Mouse (Mus musculus) gastrocnemius, adult 2 months (tissue): ENCODE measurements around the gene Gm43552. TPM values are rescaled to one million over a fixed set of nuclear protein-coding genes. Genes with fewer than 3 reads are reported as not detected.
A peak's percentile ranks its signal among the peaks of the same experiment; 100 is the strongest.
"Not testable (repeated sequence)": the region's sequence is repeated elsewhere in the genome, so short reads cannot be mapped to it uniquely, and the experiment has no call there.

Experiments used
- DNase-seq: peaks from one replicate; pipeline ENCODE4 v3.0.0; 2022
- H3K27ac ChIP-seq: fragments of 200-600 bp; 2 replicates; pipeline ENCODE4 v1.8.1; 2022; ENCODE audit warnings: mild to moderate bottlenecking
- H3K4me3 ChIP-seq: fragments of 200-600 bp; 2 replicates; pipeline ENCODE4 v1.8.1; 2022; ENCODE audit warnings: mild to moderate bottlenecking, moderate library complexity
- CTCF ChIP-seq: fragments of 200-600 bp; IDR thresholded peaks from 2 replicates; pipeline ENCODE4 v1.8.1; 2022; ENCODE audit warnings: antibody characterized with exemption, mild to moderate bottlenecking, moderate library complexity
- intact Hi-C: fragments of 180-260 bp; cut with DNase I; formaldehyde crosslinking; loops from one replicate; pipeline ENCODE4 v1.15.1; 2025
- total RNA-seq, 2 experiments: library from RNA; stranded (reverse); gene quantifications; 2 replicates each; pipeline ENCODE4 v1.2.3; 2021

Gene Gm43552
- total RNA-seq, 2 experiments from 2014 or later = not detected

DNA sequence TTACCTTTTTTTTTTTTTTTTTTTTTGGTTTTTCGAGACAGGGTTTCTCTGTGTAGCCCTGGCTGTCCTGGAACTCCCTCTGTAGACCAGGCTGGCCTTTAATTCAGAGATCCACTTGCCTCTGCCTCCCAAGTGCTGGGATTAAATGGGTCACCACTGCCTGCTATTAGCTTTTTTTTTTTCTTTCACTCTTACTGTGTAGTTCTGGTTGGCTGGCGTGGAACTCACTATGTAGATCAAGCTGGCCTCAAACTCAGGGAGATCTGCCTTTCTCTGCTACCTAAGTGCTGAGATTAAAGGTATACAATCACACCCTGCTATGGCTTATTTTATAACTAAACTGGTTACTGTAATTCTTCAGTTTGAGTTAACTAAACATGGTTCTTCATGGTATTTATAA, 6.1 kb downstream of the Gm43552 start:
- intact Hi-C loops = no loop called here
- Histone ChIP-seq H3K4me3 (no peak overlapping the region), H3K27ac (peak overlapping the region; percentile 80)
- TF ChIP-seq CTCF = no peak
- DNase-seq = no peak

- TF ChIP-seq CTCF = no peak
- DNase-seq = no peak
- intact Hi-C loops = no loop called here
- no peak overlapping the region for H3K27ac ChIP-seq
- no peak overlapping the region for H3K4me3 ChIP-seq
Measured at GRCm38 (mm10) chr5:65482996-65483395, 9.6 kb downstream of the Gm43552 start.

GRCm38 (mm10) chr5:65480511-65480910, 12.1 kb downstream of the Gm43552 start:
- no peak for TF ChIP-seq CTCF
- no peak for DNase-seq
- H3K27ac ChIP-seq = peak overlapping the region; percentile 64
- H3K4me3 ChIP-seq = no peak overlapping the region
- intact Hi-C loops = no loop called here

DNA sequence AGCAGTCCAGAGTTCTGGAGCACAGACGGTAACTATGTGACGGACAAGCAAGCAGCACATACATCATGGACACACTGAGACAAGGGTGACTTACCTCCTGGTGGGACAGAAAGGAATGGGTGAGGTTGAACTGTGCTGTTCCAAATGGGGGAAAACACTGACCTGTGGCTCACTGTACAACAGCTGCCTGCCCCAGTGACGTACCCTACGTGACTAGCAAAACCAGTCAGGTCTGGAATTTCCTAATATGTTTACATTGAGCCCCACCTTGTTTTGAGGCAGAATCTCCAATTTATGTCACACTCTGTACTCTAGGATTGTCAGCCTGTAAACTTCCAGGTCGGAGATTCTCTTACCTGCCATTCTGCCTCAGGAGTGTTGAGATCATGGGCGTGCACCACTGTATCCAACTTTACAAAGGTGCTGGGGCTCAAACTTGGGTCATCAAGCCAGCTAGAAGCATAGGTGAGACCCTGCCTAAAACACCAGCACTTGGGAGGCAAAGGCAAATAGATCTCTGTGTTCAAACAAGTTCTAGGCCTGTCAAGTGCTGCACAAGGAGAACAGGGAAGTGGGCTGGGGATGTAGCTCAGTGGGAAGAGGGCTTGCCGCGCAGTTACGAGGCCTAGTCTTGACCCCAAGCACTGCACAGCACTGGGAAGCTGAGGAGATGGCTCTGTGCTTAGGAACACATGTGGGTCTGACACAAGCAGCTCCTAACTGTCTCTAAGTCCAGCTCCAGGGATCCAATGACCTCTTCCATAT, 12.8 kb downstream of the Gm43552 start:
- intact Hi-C loops = no loop called here
- TF ChIP-seq CTCF = no peak
- Histone ChIP-seq H3K4me3 (no peak overlapping the region), H3K27ac (peak overlapping the region; percentile 64)
- no peak for DNase-seq

- intact Hi-C loops = no loop called here
- Histone ChIP-seq H3K4me3 (no peak overlapping the region), H3K27ac (peak overlapping the region; percentile 28; the same call in 1 of the 2 replicates)
- DNase-seq = peak; percentile 70
- peak; percentile 63 for TF ChIP-seq CTCF
Measured at GRCm38 (mm10) chr5:65478224-65478623, 14.4 kb downstream of the Gm43552 start.

- H3K27ac ChIP-seq, DNase-seq, H3K4me3 ChIP-seq, intact Hi-C loops: not testable (repeated sequence)
Measured at GRCm38 (mm10) chr5:65476739-65477138, 15.9 kb downstream of the Gm43552 start.

DNA sequence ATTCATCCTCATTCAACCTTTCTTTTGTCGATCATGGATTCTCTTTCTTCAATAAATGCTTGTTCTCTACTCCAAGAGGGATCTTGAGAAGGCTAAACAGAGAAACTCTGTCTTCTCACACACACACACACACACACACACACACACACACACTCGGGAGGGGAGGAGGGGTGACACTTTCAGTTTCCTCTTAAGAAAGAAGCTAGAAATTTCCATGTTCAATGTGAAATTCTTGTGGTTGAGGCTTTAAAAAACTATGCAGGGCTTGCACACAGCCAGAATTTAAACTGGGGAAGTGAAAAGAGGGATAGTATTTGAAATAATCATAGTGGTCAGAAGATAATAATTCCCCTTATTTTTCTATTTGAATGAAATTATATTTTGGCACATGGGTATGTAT, 16.8 kb downstream of the Gm43552 start:
- intact Hi-C loops = no loop called here
- no peak for DNase-seq
- TF ChIP-seq CTCF = no peak
- H3K27ac ChIP-seq = peak overlapping the region; percentile 38; the same call in 1 of the 2 replicates
- no peak overlapping the region for H3K4me3 ChIP-seq

GRCm38 (mm10) chr5:65469766-65470165, 22.9 kb downstream of the Gm43552 start:
- no peak for TF ChIP-seq CTCF
- DNase-seq = no peak
- intact Hi-C loops = no loop called here
- Histone ChIP-seq H3K27ac (peak overlapping the region; percentile 28; the same call in 1 of the 2 replicates), H3K4me3 (no peak overlapping the region)

GRCm38 (mm10) chr5:65466911-65467310, 25.7 kb downstream of the Gm43552 start:
- no peak for DNase-seq
- TF ChIP-seq CTCF = no peak
- Histone ChIP-seq H3K4me3 (no peak overlapping the region), H3K27ac (no peak overlapping the region)
- intact Hi-C loops = no loop called here

GRCm38 (mm10) chr5:65460361-65460760, 32.3 kb downstream of the Gm43552 start:
- no peak for TF ChIP-seq CTCF
- intact Hi-C loops = no loop called here
- H3K4me3 ChIP-seq = no peak overlapping the region
- H3K27ac ChIP-seq = peak overlapping the region; percentile 89
- no peak for DNase-seq

DNA sequence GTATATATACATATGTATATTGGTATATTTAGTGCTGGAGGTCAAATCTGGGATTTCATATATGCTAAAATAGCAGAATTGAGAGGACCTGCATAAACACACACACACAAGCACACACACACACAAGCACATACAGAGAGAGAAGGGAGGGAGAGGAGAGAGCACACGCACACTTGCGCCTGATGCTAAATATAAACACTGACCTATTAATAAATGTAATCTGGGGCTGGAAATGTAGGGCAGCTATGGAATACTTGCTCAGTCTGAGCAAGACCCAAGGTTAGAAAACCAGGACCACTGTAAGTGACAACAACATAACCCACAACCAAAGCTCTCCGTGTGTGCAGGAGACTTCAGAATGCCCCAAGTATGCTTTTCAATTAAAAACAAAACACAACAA, 33.2 kb downstream of the Gm43552 start:
- DNase-seq = no peak
- peak overlapping the region; percentile 42 for H3K4me3 ChIP-seq
- H3K27ac ChIP-seq = peak overlapping the region; percentile 89
- TF ChIP-seq CTCF = no peak
- intact Hi-C loops = no loop called here

- TF ChIP-seq CTCF = no peak
- intact Hi-C loops = no loop called here
- DNase-seq = no peak
- Histone ChIP-seq H3K4me3 (no peak overlapping the region), H3K27ac (peak overlapping the region; percentile 89)
Measured at GRCm38 (mm10) chr5:65457846-65458245, 34.8 kb downstream of the Gm43552 start.

DNA sequence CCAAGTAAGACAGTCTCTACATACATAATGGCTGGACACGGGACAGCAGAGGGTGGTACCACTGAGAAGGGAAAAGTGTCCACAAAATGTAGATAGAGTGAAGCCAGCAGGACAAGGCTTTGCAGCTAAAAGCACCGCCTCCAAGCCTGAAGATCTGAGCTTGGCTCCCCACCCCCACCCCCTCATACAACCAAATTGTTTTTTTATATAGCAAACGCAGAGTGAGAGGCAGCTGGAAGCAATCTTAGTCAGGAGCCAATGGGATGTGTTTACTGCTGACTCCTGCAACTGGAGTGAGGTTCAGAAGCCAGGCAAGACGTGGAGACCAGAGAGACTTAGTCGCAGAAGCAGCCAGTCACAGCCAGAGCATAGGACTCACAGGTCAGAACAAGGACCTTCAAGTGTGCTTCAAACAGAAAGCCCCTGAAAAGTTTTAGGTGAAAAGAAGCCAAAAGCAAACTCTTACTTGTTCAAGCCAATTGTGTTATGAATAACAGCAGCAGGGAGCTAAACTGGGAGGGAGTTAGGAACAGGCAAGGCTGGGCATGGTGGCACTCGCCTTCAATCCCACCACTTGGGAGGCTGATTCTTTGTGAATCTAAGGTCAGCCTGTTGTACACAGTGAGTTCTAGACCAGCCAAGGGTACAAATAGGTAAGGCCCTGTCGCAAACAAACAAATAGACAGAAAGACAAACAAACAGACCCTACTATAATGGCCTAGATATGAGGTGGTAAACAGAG, 35.4 kb downstream of the Gm43552 start:
- TF ChIP-seq CTCF = no peak
- Histone ChIP-seq H3K4me3 (no peak overlapping the region), H3K27ac (peak overlapping the region; percentile 89)
- no peak for DNase-seq
- intact Hi-C loops = no loop called here
